Mouse (Mus musculus): ENCODE measurements around the gene Cbx1. TPM values are rescaled to one million over a fixed set of nuclear protein-coding genes. Genes with fewer than 3 reads are reported as not detected.

Gene Cbx1
- polyA plus RNA-seq, 1 experiment from 2014 or later = 57.7 TPM

GRCm38 (mm10) chr11:96827917-96828316 lies 39.0 kb downstream of the Cbx1 start:
- Histone ChIP-seq H3K27me3 (ENCODE audit: control insufficient read depth, insufficient read depth, low read length) (no peaks in the 10 kb centered on the region), H3K36me3 (replicated peaks; ENCODE audit: control insufficient read depth, insufficient read depth) (peaks cover 27% of the 10 kb centered on the region), H3K4me2 (replicated peaks) (peak overlapping the region; percentile 67), H3K9ac (0 out of 2 replicates have a peak overlapping the region, but pooled peaks have one; percentile 9), H3K9me3 (ENCODE audit: control insufficient read depth, low read length) (no peaks in the 10 kb centered on the region), H3K4me1 (replicated peaks; ENCODE audit: control insufficient read depth, insufficient read depth, low read length) (peaks cover 63% of the 10 kb centered on the region), H3K4me3 (replicated peaks; ENCODE audit: low read length) (0 out of 2 replicates have a peak overlapping the region, but pooled peaks have one; percentile 67), H3K27ac (no peak overlapping the region)
- 78% methylated on average over 9 of the region's 9 CpGs for WGBS
- DNase-seq (ENCODE audit: low spot score) = no peak
- no peak for ATAC-seq (ENCODE audit: low FRiP score)

DNA sequence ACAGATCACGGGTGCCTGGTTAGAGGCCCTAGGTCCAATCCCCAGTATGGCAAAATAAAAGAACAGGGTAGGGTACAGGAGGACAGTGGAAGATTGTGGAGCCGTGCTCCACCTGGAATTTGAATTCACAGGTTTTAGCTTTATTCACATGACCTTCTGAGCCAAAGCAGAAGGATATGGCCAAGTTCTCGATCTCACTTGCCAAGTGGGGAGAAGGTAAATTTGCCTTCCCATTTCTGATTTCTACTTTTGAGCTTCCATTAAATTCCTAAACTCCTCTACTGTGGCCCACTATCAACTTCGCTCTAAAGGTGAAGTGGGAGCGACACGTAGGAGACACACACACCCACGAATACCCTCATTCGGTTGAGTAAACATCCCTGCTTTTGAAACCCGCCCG lies 40.0 kb downstream of the Cbx1 start:
- peak overlapping the region; percentile 67 for H3K4me2 ChIP-seq (replicated peaks)
- H3K9ac ChIP-seq = peak overlapping the region; percentile 75
- no peaks in the 10 kb centered on the region for H3K27me3 ChIP-seq (ENCODE audit: control insufficient read depth, insufficient read depth, low read length)
- peaks cover 54% of the 10 kb centered on the region for H3K4me1 ChIP-seq (replicated peaks; ENCODE audit: control insufficient read depth, insufficient read depth, low read length)
- 18% methylated on average over 10 of the region's 10 CpGs for WGBS
- ATAC-seq (ENCODE audit: low FRiP score) (no peak), DNase-seq (ENCODE audit: low spot score) (no peak)
- peaks cover 27% of the 10 kb centered on the region for H3K36me3 ChIP-seq (replicated peaks; ENCODE audit: control insufficient read depth, insufficient read depth)
- H3K9me3 ChIP-seq (ENCODE audit: control insufficient read depth, low read length) = no peaks in the 10 kb centered on the region
- peak overlapping the region; percentile 67 for H3K4me3 ChIP-seq (replicated peaks; ENCODE audit: low read length)
- peak overlapping the region; percentile 90; the same call in 1 of the 2 replicates for H3K27ac ChIP-seq

GRCm38 (mm10) chr11:96829403-96829812 lies 40.5 kb downstream of the Cbx1 start:
- Histone ChIP-seq H3K36me3 (replicated peaks; ENCODE audit: control insufficient read depth, insufficient read depth) (peaks cover 27% of the 10 kb centered on the region), H3K4me3 (replicated peaks; ENCODE audit: low read length) (peak overlapping the region; percentile 67), H3K9ac (peak overlapping the region; percentile 75), H3K4me1 (replicated peaks; ENCODE audit: control insufficient read depth, insufficient read depth, low read length) (peaks cover 51% of the 10 kb centered on the region), H3K9me3 (ENCODE audit: control insufficient read depth, low read length) (no peaks in the 10 kb centered on the region), H3K4me2 (replicated peaks) (peak overlapping the region; percentile 67), H3K27ac (peak overlapping the region; percentile 90), H3K27me3 (ENCODE audit: control insufficient read depth, insufficient read depth, low read length) (no peaks in the 10 kb centered on the region)
- DNase-seq (ENCODE audit: low spot score) = peak; percentile 53
- peak; percentile 34 for ATAC-seq (ENCODE audit: low FRiP score)
- under 1% methylated on average over 33 of the region's 33 CpGs for WGBS

DNA sequence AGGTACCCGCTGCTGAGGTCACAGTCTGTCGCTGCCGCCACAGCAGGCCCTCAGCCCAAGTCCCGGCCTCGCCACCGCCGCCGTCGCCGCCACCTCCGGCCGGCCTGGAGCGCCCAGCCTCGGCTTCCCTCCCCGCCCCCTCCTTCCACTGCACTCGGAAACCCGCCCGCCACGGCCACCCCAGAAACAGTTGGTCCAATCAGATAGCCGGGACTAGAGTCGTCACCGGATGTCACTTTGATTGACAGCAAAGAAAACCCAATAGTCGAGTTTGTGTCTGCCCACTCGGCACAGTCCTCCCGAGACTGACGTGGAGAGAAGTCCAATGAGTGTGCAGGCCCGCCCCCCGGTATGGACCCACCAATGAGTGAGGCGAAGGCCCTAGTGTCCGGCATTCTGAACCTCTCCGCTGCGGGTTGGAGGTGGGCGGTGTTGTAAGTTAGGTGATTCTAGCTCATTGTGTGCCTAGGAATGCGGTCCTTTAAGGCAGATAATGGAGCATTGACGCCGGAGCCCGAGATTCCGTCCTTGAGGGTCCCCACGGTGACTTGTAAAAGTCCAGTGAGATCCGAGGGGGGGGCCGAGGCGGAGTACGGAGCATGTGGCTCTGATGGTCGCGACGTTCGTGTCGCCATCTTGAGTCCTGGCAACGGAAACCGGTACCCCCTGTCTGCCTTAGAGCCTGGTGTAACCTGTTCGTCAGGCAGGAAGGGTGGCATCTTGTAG lies 41.0 kb downstream of the Cbx1 start, which contains the start of gene Nfe2l1:
TSS of gene Nfe2l1 (minus strand) at position 156 of the 726 bp plus-strand sequence.
- WGBS = under 1% methylated on average over 51 of the region's 51 CpGs
- peak; percentile 99 for ATAC-seq (ENCODE audit: low FRiP score)

DNA sequence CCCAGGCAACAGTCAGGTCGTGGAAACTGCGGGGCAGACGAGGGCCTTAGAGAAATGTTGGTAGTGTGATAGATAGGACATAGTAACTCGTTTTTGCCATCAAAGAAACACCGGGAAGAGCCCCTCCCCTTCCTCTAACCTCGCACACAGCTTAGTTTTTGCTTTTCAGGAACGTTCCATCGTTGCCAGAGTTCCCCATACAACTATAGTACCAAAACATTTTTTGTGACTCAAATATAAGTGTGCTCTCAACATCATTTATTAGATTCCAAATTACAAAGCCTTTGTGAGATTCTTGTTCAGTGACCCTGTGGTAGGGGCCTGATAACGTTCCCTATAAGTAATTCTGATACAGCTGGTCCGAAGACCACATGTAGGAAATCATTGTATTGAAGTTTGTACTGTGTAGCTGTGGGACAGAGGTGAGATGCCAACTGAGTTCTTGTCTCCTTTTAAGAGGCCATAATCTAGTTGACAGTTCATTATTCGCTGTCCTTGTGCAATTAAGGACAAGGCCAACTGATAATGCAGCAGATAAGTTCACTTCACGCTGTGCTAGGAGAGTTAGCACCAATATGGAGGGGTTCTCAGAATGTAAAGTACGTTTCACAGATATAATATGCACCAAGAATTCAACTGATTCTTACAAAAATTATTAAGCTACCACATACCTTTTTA lies 41.8 kb downstream of the Cbx1 start:
- peak; percentile 35 for DNase-seq (ENCODE audit: low spot score)
- Histone ChIP-seq H3K27ac (peak overlapping the region; percentile 93), H3K4me3 (replicated peaks; ENCODE audit: low read length) (peak overlapping the region; percentile 67), H3K27me3 (ENCODE audit: control insufficient read depth, insufficient read depth, low read length) (no peaks in the 10 kb centered on the region), H3K9ac (peak overlapping the region; percentile 62), H3K36me3 (replicated peaks; ENCODE audit: control insufficient read depth, insufficient read depth) (peaks cover 22% of the 10 kb centered on the region), H3K4me1 (replicated peaks; ENCODE audit: control insufficient read depth, insufficient read depth, low read length) (peaks cover 38% of the 10 kb centered on the region), H3K4me2 (replicated peaks) (peak overlapping the region; percentile 57), H3K9me3 (ENCODE audit: control insufficient read depth, low read length) (no peaks in the 10 kb centered on the region)
- ATAC-seq (ENCODE audit: low FRiP score) = no peak
- 22% methylated on average over 13 of the region's 13 CpGs for WGBS

More for the DNA sequence above, 41.0 kb downstream of the Cbx1 start, which contains the start of gene Nfe2l1:
- Histone ChIP-seq H3K27me3 (ENCODE audit: control insufficient read depth, insufficient read depth, low read length) (no peaks in the 10 kb centered on the region), H3K4me2 (replicated peaks) (peak within 1 kb of the TSS; percentile 67), H3K4me1 (replicated peaks; ENCODE audit: control insufficient read depth, insufficient read depth, low read length) (peaks cover 45% of the 10 kb centered on the region), H3K27ac (peak within 1 kb of the TSS; percentile 93), H3K4me3 (replicated peaks; ENCODE audit: low read length) (peak within 1 kb of the TSS; percentile 67), H3K9ac (peak within 1 kb of the TSS; percentile 75), H3K9me3 (ENCODE audit: control insufficient read depth, low read length) (no peaks in the 10 kb centered on the region), H3K36me3 (replicated peaks; ENCODE audit: control insufficient read depth, insufficient read depth) (peaks cover 27% of the 10 kb centered on the region)
- DNase-seq (ENCODE audit: low spot score) = peak; percentile 97

DNA sequence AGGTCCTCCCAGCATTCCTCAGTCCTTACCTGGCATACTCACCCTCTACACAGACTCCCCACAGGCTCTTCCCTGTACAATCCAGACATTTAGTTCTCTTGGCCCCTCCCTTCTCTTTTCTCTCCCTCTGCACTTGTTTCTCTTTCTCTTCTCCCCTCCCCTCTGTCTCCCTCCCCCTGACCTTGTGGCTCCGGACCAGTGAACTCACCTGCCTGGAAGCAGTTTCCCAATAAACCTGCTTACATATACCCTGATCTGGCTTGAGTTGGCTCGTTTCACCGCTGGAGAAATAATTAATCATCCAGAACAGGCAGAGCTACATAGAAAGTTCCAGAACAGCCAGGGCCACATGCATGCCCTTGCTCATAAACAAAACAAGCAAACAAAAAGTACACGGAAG lies 42.6 kb downstream of the Cbx1 start:
- WGBS = 70% methylated on average over 4 of the region's 4 CpGs
- H3K36me3 ChIP-seq (replicated peaks; ENCODE audit: control insufficient read depth, insufficient read depth) = peaks cover 15% of the 10 kb centered on the region
- H3K27me3 ChIP-seq (ENCODE audit: control insufficient read depth, insufficient read depth, low read length) = no peaks in the 10 kb centered on the region
- no peaks in the 10 kb centered on the region for H3K9me3 ChIP-seq (ENCODE audit: control insufficient read depth, low read length)
- DNase-seq (ENCODE audit: low spot score) (no peak), ATAC-seq (ENCODE audit: low FRiP score) (no peak)
- H3K27ac ChIP-seq = no peak overlapping the region
- H3K4me1 ChIP-seq (replicated peaks; ENCODE audit: control insufficient read depth, insufficient read depth, low read length) = peaks cover 30% of the 10 kb centered on the region
- no peak overlapping the region for H3K9ac ChIP-seq
- no peak overlapping the region for H3K4me2 ChIP-seq (replicated peaks)
- no peak overlapping the region for H3K4me3 ChIP-seq (replicated peaks; ENCODE audit: low read length)

GRCm38 (mm10) chr11:96832541-96832940 lies 43.6 kb downstream of the Cbx1 start:
- no peaks in the 10 kb centered on the region for H3K27me3 ChIP-seq (ENCODE audit: control insufficient read depth, insufficient read depth, low read length)
- H3K4me2 ChIP-seq (replicated peaks) = no peak overlapping the region
- H3K9ac ChIP-seq = no peak overlapping the region
- no peak overlapping the region for H3K4me3 ChIP-seq (replicated peaks; ENCODE audit: low read length)
- ATAC-seq (ENCODE audit: low FRiP score) (no peak), DNase-seq (ENCODE audit: low spot score) (no peak)
- H3K36me3 ChIP-seq (replicated peaks; ENCODE audit: control insufficient read depth, insufficient read depth) = peaks cover 6% of the 10 kb centered on the region
- 90% methylated on average over 3 of the region's 3 CpGs for WGBS
- no peak overlapping the region for H3K27ac ChIP-seq
- H3K9me3 ChIP-seq (ENCODE audit: control insufficient read depth, low read length) = no peaks in the 10 kb centered on the region
- H3K4me1 ChIP-seq (replicated peaks; ENCODE audit: control insufficient read depth, insufficient read depth, low read length) = peaks cover 20% of the 10 kb centered on the region

GRCm38 (mm10) chr11:96832973-96833372 lies 44.0 kb downstream of the Cbx1 start:
- H3K4me2 ChIP-seq (replicated peaks) = no peak overlapping the region
- H3K4me1 ChIP-seq (replicated peaks; ENCODE audit: control insufficient read depth, insufficient read depth, low read length) = peaks cover 16% of the 10 kb centered on the region
- H3K9ac ChIP-seq = no peak overlapping the region
- no peaks in the 10 kb centered on the region for H3K27me3 ChIP-seq (ENCODE audit: control insufficient read depth, insufficient read depth, low read length)
- no peak overlapping the region for H3K27ac ChIP-seq
- no peak for ATAC-seq (ENCODE audit: low FRiP score)
- no peaks in the 10 kb centered on the region for H3K9me3 ChIP-seq (ENCODE audit: control insufficient read depth, low read length)
- 69% methylated on average over 2 of the region's 2 CpGs for WGBS
- no peak for DNase-seq (ENCODE audit: low spot score)
- peaks cover 1% of the 10 kb centered on the region for H3K36me3 ChIP-seq (replicated peaks; ENCODE audit: control insufficient read depth, insufficient read depth)
- no peak overlapping the region for H3K4me3 ChIP-seq (replicated peaks; ENCODE audit: low read length)

GRCm38 (mm10) chr11:96834127-96834526 lies 45.2 kb downstream of the Cbx1 start:
- Histone ChIP-seq H3K36me3 (replicated peaks; ENCODE audit: control insufficient read depth, insufficient read depth) (no peaks in the 10 kb centered on the region), H3K9ac (no peak overlapping the region), H3K4me1 (replicated peaks; ENCODE audit: control insufficient read depth, insufficient read depth, low read length) (peaks cover 6% of the 10 kb centered on the region), H3K27me3 (ENCODE audit: control insufficient read depth, insufficient read depth, low read length) (no peaks in the 10 kb centered on the region), H3K27ac (no peak overlapping the region), H3K9me3 (ENCODE audit: control insufficient read depth, low read length) (no peaks in the 10 kb centered on the region), H3K4me3 (replicated peaks; ENCODE audit: low read length) (no peak overlapping the region), H3K4me2 (replicated peaks) (no peak overlapping the region)
- ATAC-seq (ENCODE audit: low FRiP score) = no peak
- 93% methylated on average over 1 of the region's 1 CpGs for WGBS
- DNase-seq (ENCODE audit: low spot score) = no peak

Data from hindbrain, embryonic 14.5 days (tissue).